Mouse (Mus musculus): ENCODE measurements around the gene Slit3.

GRCm38 (mm10) chr11:35491701-35492100 is 370.7 kb downstream of the Slit3 start:
- TF ChIP-seq CTCF (IDR thresholded peaks at IDR 0.05; ENCODE audit: borderline replicate concordance, insufficient read depth, low read length) = no peak
- TF ChIP-seq POLR2A (IDR thresholded peaks at IDR 0.05; ENCODE audit: low read depth, low read length) = no peak
